Mouse (Mus musculus) CH12.LX (cell line): ENCODE data around the gene Mogat1. TPM values are rescaled to one million over a fixed set of nuclear protein-coding genes. Genes with fewer than 3 reads are reported as not detected.

Experiments
- DNase-seq: peaks from one replicate; pipeline ENCODE4 v3.0.0-alpha.2; 2013; ENCODE audit errors: extremely low read depth
- H3K27ac ChIP-seq: 2 replicates; pipeline ENCODE4 v1.5.1; 2012; ENCODE audit warnings: low read depth, mild to moderate bottlenecking, control low read depth, moderate library complexity; ENCODE audit not compliant: insufficient read depth
- H3K27me3 ChIP-seq: replicated peaks from 2 replicates; pipeline ENCODE3; 2012; ENCODE audit warnings: inconsistent platforms
- H3K36me3 ChIP-seq, 2 experiments: replicated peaks in 1 of 2; 2 replicates each; pipeline versions ENCODE3 to v1.6.1; 2012; ENCODE audit warnings: inconsistent platforms in 1 of 2, low read length in 1 of 2, mild to moderate bottlenecking in 1 of 2, mixed read lengths in 1 of 2, moderate library complexity in 1 of 2; ENCODE audit not compliant: control insufficient read depth in 1 of 2, insufficient read depth in 1 of 2
- H3K4me1 ChIP-seq, 2 experiments: 2 replicates each; pipeline ENCODE4 v1.6.1; 2012; ENCODE audit warnings: inconsistent platforms in 1 of 2, moderate library complexity in 1 of 2; ENCODE audit not compliant: insufficient read depth in 2 of 2, control insufficient read depth in 1 of 2
- H3K4me2 ChIP-seq: 2 replicates; pipeline ENCODE4 v1.6.1; 2012; ENCODE audit warnings: low read depth, mild to moderate bottlenecking, control low read depth; ENCODE audit not compliant: poor library complexity, insufficient read depth, severe bottlenecking
- H3K4me3 ChIP-seq, 3 experiments: fragments of 150-350 bp in 1 of 3; sonication (generic) in 1 of 3; replicated peaks in 1 of 3; 2 replicates each; pipeline versions ENCODE3 to v1.5.1; 2011 to 2012; ENCODE audit warnings: low read depth in 2 of 3, low read length in 2 of 3, mild to moderate bottlenecking in 2 of 3, moderate library complexity in 2 of 3, control low read depth in 1 of 3, improper control_type of control experiment in 1 of 3, inconsistent platforms in 1 of 3, mixed read lengths in 1 of 3; ENCODE audit not compliant: poor library complexity in 1 of 3
- H3K79me2 ChIP-seq: replicated peaks from 2 replicates; pipeline ENCODE4 v1.6.1; 2012; ENCODE audit warnings: mild to moderate bottlenecking, moderate library complexity; ENCODE audit not compliant: control insufficient read depth, poor library complexity, insufficient read depth, severe bottlenecking; ENCODE audit errors: extremely low read depth
- H3K9ac ChIP-seq: 2 replicates; pipeline ENCODE4 v1.6.1; 2012; ENCODE audit warnings: low read depth, mild to moderate bottlenecking, control low read depth, moderate library complexity; ENCODE audit not compliant: insufficient read depth
- H3K9me3 ChIP-seq: replicated peaks from 2 replicates; pipeline ENCODE3; 2012; ENCODE audit warnings: low read length, inconsistent platforms, mixed read lengths
- BHLHE40 ChIP-seq: IDR thresholded peaks from 2 replicates; pipeline ENCODE4 v1.6.1; 2011; ENCODE audit warnings: mild to moderate bottlenecking, low read depth, low read length, improper control_type of control experiment
- CHD1 ChIP-seq: IDR thresholded peaks from 2 replicates; pipeline ENCODE4 v1.6.1; 2012; ENCODE audit warnings: low read depth, low read length, improper control_type of control experiment, inconsistent platforms
- CHD2 ChIP-seq: IDR thresholded peaks from 2 replicates; pipeline ENCODE4 v1.6.1; 2011; ENCODE audit warnings: low read length, improper control_type of control experiment
- EP300 ChIP-seq: IDR thresholded peaks from 2 replicates; pipeline ENCODE4 v1.6.1; 2011; ENCODE audit warnings: low read length, improper control_type of control experiment
- IRF4 ChIP-seq: IDR thresholded peaks from 2 replicates; pipeline ENCODE4 v1.6.1; 2014; ENCODE audit warnings: low read depth, mild to moderate bottlenecking, inconsistent platforms, low read length, improper control_type of control experiment
- JUND ChIP-seq: conservative IDR thresholded peaks from 2 replicates; pipeline ENCODE4 v1.6.1; 2011; ENCODE audit warnings: low read depth, low read length, improper control_type of control experiment
- KAT2A ChIP-seq: IDR thresholded peaks from 2 replicates; pipeline ENCODE4 v1.6.1; 2012; ENCODE audit warnings: low read length, improper control_type of control experiment, inconsistent platforms; ENCODE audit not compliant: insufficient replicate concordance
- MAFK ChIP-seq: IDR thresholded peaks from 2 replicates; pipeline ENCODE4 v1.6.1; 2011; ENCODE audit warnings: low read length, improper control_type of control experiment; ENCODE audit not compliant: insufficient replicate concordance
- MAX ChIP-seq: IDR thresholded peaks from 2 replicates; pipeline ENCODE4 v1.6.1; 2011; ENCODE audit warnings: low read length, improper control_type of control experiment
- MAZ ChIP-seq: IDR thresholded peaks from 2 replicates; pipeline ENCODE4 v1.6.1; 2012; ENCODE audit warnings: low read depth, mild to moderate bottlenecking, inconsistent platforms, low read length, improper control_type of control experiment, moderate library complexity
- MEF2A ChIP-seq: IDR thresholded peaks from 2 replicates; pipeline ENCODE4 v1.6.1; 2014; ENCODE audit warnings: low read depth, mild to moderate bottlenecking, inconsistent platforms, low read length, improper control_type of control experiment, borderline replicate concordance
- MYC ChIP-seq: IDR thresholded peaks from 2 replicates; pipeline ENCODE4 v1.6.1; 2011; ENCODE audit warnings: low read depth, mild to moderate bottlenecking, improper control_type of control experiment, low read length
- NELFE ChIP-seq: IDR thresholded peaks from 2 replicates; pipeline ENCODE4 v1.6.1; 2011; ENCODE audit warnings: low read depth, low read length, improper control_type of control experiment
- NRF1 ChIP-seq: IDR thresholded peaks from 2 replicates; pipeline ENCODE4 v1.6.1; 2014; ENCODE audit warnings: low read depth, mild to moderate bottlenecking, inconsistent platforms, low read length, improper control_type of control experiment, moderate library complexity
- PAX5 ChIP-seq: IDR thresholded peaks from 2 replicates; pipeline ENCODE4 v1.6.1; 2012; ENCODE audit warnings: low read length, inconsistent platforms, mixed read lengths
- POLR2AphosphoS2 ChIP-seq: IDR thresholded peaks from 2 replicates; pipeline ENCODE4 v1.6.1; 2011; ENCODE audit warnings: low read depth, low read length, improper control_type of control experiment
- SIN3A ChIP-seq: IDR thresholded peaks from 2 replicates; pipeline ENCODE4 v1.6.1; 2012; ENCODE audit warnings: low read length, improper control_type of control experiment, inconsistent platforms
- SMC3 ChIP-seq: IDR thresholded peaks from 2 replicates; pipeline ENCODE4 v1.6.1; 2011; ENCODE audit warnings: low read depth, low read length, improper control_type of control experiment
- TBP ChIP-seq: conservative IDR thresholded peaks from 2 replicates; pipeline ENCODE4 v1.6.1; 2011; ENCODE audit warnings: low read depth, low read length, improper control_type of control experiment
- USF1 ChIP-seq: IDR thresholded peaks from 2 replicates; pipeline ENCODE4 v1.6.1; 2014; ENCODE audit warnings: low read depth, mild to moderate bottlenecking, inconsistent platforms, low read length, improper control_type of control experiment
- USF2 ChIP-seq: conservative IDR thresholded peaks from 2 replicates; pipeline ENCODE4 v1.6.1; 2011; ENCODE audit warnings: low read depth, low read length, improper control_type of control experiment
- ZMIZ1 ChIP-seq: IDR thresholded peaks from 2 replicates; pipeline ENCODE4 v1.6.1; 2012; ENCODE audit warnings: low read depth, mild to moderate bottlenecking, inconsistent platforms, low read length, improper control_type of control experiment
- ZNF384 ChIP-seq: IDR thresholded peaks from 2 replicates; pipeline ENCODE4 v1.6.1; 2012; ENCODE audit warnings: low read depth, low read length, improper control_type of control experiment, inconsistent platforms
- dilution Hi-C: fragments of 300-500 bp; cut with MboI; formaldehyde crosslinking; loops from 2 replicates; pipeline ENCODE4 v1.14.3; 2020; ENCODE audit warnings: low sequenced_read_pairs; ENCODE audit not compliant: extremely low pct_unique_long_range_greater_than_20kb, extremely low pct_ligation_motif_present
- in situ Hi-C: fragments of 300-500 bp; cut with MboI; formaldehyde crosslinking; loops from 3 replicates; pipeline ENCODE4 v1.14.3; 2019; ENCODE audit warnings: low sequenced_read_pairs, low pct_ligation_motif_present, low pct_unique_long_range_greater_than_20kb, mixed read lengths
- polyA plus RNA-seq: library from polyadenylated mRNA; unstranded; fragments of >175 nt; gene quantifications from 2 replicates; pipeline ENCODE4 v1.2.1, GENCODE M21; 2012; ENCODE audit warnings: low read depth; ENCODE audit not compliant: insufficient read length
- total RNA-seq, 2 experiments: library from RNA; depleted of rRNA; stranded (reverse); fragments of 300-350 nt in 1 of 2; fragments of >200 nt in 1 of 2; gene quantifications; 2 replicates each; pipeline ENCODE4 v1.2.3; 2012 to 2014

The Mogat1 gene
- total and polyA plus RNA-seq, 3 experiments, result not detected

- dilution Hi-C loops (no loop called here), in situ Hi-C loops (no loop called here)
- Histone ChIP-seq H3K9me3 (no peaks in the 10 kb centered on the region), H3K9ac (no peak overlapping the region), H3K4me2 (no peak overlapping the region), H3K36me3 (no peaks in the 10 kb centered on the region), H3K4me3 (no peak overlapping the region), H3K27me3 (peaks cover 9% of the 10 kb centered on the region), H3K27ac (no peak overlapping the region), H3K79me2 (no peaks in the 10 kb centered on the region), H3K4me1 (no peaks in the 10 kb centered on the region)
- no peak for TF ChIP-seq CHD1
- TF ChIP-seq JUND, result no peak
- no peak for TF ChIP-seq ZMIZ1
- no peak for TF ChIP-seq SIN3A
- no peak for TF ChIP-seq PAX5
- TF ChIP-seq MAZ, result no peak
- TF ChIP-seq USF1, result no peak
- no peak for TF ChIP-seq CHD2
- TF ChIP-seq POLR2AphosphoS2, result no peak
- no peak for TF ChIP-seq MAFK
- TF ChIP-seq MYC, result no peak
- TF ChIP-seq EP300, result no peak
- no peak for TF ChIP-seq TBP
- no peak for TF ChIP-seq USF2
- TF ChIP-seq BHLHE40, result no peak
- TF ChIP-seq IRF4, result no peak
- no peak for TF ChIP-seq MAX
- no peak for TF ChIP-seq NRF1
- TF ChIP-seq ZNF384, result no peak
- DNase-seq, result no peak
Measured at GRCm38 (mm10) chr1:78567834-78568507, 57.2 kb downstream of the Mogat1 start.

- in situ Hi-C loops, result no loop called here
- H3K9ac ChIP-seq, result no peak overlapping the region
- no peak for DNase-seq
- dilution Hi-C loops, result no loop called here
- no peaks in the 10 kb centered on the region for H3K79me2 ChIP-seq
- TF ChIP-seq SMC3 (no peak), KAT2A (no peak), POLR2AphosphoS2 (no peak), CHD2 (no peak), MEF2A (no peak), JUND (no peak), NELFE (no peak)
- H3K27ac ChIP-seq, result no peak overlapping the region
- no peaks in the 10 kb centered on the region for H3K9me3 ChIP-seq
- H3K4me2 ChIP-seq, result no peak overlapping the region
- H3K4me3 ChIP-seq, result no peak overlapping the region
- H3K4me1 ChIP-seq, result no peaks in the 10 kb centered on the region
- no peaks in the 10 kb centered on the region for H3K36me3 ChIP-seq
- peaks cover 16% of the 10 kb centered on the region for H3K27me3 ChIP-seq
Measured at GRCm38 (mm10) chr1:78569617-78570016, 58.8 kb downstream of the Mogat1 start.
